Mouse (Mus musculus) forebrain, embryonic 10.5 days (tissue): Measurements from ENCODE around the gene Prr5l. TPM values are rescaled to one million over a fixed set of nuclear protein-coding genes. Genes with fewer than 3 reads are reported as not detected.

Source experiments
- DNase-seq: peaks from one replicate; pipeline ENCODE4 v3.0.0-alpha.2; 2017; ENCODE audit warnings: low spot score; ENCODE audit errors: extremely low spot score
- H3K27ac ChIP-seq: fragments of 300-500 bp; sonication (generic); 2 replicates; pipeline ENCODE4 v1.5.1; 2016; ENCODE audit warnings: mild to moderate bottlenecking
- H3K27me3 ChIP-seq: fragments of 300-500 bp; sonication (generic); 2 replicates; pipeline ENCODE4 v1.6.1; 2016; ENCODE audit warnings: mild to moderate bottlenecking; ENCODE audit not compliant: poor library complexity, severe bottlenecking
- H3K36me3 ChIP-seq: fragments of 300-500 bp; sonication (generic); replicated peaks from 2 replicates; pipeline ENCODE4 v1.6.1; 2016; ENCODE audit warnings: mild to moderate bottlenecking, moderate library complexity
- H3K4me1 ChIP-seq: fragments of 300-500 bp; sonication (generic); 2 replicates; pipeline ENCODE4 v1.6.1; 2016
- H3K4me3 ChIP-seq: fragments of 300-500 bp; sonication (generic); 2 replicates; pipeline ENCODE4 v1.5.1; 2016; ENCODE audit warnings: mild to moderate bottlenecking, moderate library complexity
- H3K9me3 ChIP-seq: fragments of 300-500 bp; sonication (generic); 2 replicates; pipeline ENCODE4 v1.6.1; 2016; ENCODE audit warnings: mild to moderate bottlenecking, moderate library complexity
- WGBS: fragments of 180-500 bp; shearing (Covaris S2); methylation state at CpG from one replicate; pipeline ENCODE4 v1.1.7; 2016; 5-methylcytosine and 5-hydroxymethylcytosine counted together
- polyA plus RNA-seq: library from polyadenylated mRNA; unstranded; fragments of >200 nt; fragmentation: Nextera tagmentation; extraction: Ambion mirVana; gene quantifications from 2 replicates; pipeline ENCODE4 v1.2.1, GENCODE M21; 2016

Prr5l gene
- polyA plus RNA-seq, 1 experiment from 2014 or later: 25.4 TPM

DNA sequence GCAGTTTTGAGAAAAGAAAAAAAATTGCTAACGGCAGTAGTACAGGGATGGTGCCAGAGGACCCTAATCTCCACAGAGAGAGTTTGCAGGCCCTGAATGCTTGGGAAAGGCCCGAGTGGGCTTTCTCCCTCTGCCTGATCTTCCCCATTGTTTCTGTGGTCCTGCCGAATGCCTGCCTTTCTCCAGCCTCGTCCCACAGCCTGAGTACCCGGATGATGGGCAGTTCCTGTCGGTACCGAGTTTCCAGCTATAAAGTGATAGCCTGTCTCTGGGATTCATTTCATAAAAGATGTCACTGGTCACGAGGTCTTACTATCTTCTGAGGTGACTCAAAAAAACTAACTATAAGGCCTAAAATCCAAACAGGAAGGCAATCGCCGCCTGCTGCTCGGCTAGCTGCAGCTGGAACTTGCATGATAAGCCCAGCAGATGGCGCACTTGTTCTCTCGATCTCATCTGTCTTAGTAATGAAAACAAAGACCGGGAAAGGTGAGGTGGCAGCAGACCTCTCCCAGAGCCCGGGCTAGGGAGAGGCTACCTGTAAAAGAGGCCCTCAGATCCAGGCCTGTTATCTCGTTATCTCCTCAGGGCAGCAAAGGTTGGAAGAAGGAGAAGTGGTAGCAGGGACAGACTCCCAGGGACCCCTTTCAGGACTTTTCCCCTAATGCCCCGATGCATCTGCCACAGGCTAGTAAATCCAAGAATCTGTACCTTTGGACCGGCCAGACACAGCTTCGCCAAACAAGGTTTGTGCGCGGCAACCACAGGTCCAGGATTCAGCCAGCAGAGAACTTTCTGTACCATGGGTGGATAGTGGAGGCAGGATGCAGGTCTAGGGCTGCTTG lies 22.9 kb upstream of the Prr5l start:
- DNase-seq: peak; percentile 85
- Histone ChIP-seq H3K9me3 (no peaks in the 10 kb centered on the region), H3K36me3 (peaks cover 17% of the 10 kb centered on the region; the same call in 1 of the 2 replicates), H3K27me3 (no peaks in the 10 kb centered on the region), H3K4me1 (peaks cover 38% of the 10 kb centered on the region), H3K4me3 (peak overlapping the region; percentile 32), H3K27ac (peak overlapping the region; percentile 79)
- WGBS: 25% methylated on average over 21 of the region's 21 CpGs

DNA sequence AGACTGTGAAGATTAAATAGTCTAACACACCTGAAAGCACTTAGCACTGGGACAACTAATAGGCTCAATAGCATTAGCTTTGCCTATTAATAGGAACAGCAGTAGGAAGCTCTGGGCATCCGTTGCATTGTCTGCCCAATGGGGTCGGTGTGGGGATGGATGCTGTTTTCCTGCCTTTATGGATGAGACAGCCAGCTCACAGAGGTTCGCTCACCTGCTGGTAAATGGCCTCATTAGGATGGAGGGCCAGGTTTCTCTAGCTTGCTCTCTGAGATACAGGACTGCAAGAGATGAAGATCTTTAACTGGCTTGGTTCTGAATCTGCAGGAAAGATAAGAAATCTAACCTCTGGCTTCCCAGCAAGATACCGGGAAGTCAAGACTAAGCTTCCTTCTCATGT lies 19.4 kb upstream of the Prr5l start:
- Histone ChIP-seq H3K27me3 (no peaks in the 10 kb centered on the region), H3K27ac (no peak overlapping the region), H3K4me1 (peaks cover 20% of the 10 kb centered on the region), H3K9me3 (no peaks in the 10 kb centered on the region), H3K4me3 (no peak overlapping the region), H3K36me3 (peaks cover 20% of the 10 kb centered on the region; the same call in 1 of the 2 replicates)
- no peak for DNase-seq
- WGBS: 86% methylated on average over 4 of the region's 4 CpGs

DNA sequence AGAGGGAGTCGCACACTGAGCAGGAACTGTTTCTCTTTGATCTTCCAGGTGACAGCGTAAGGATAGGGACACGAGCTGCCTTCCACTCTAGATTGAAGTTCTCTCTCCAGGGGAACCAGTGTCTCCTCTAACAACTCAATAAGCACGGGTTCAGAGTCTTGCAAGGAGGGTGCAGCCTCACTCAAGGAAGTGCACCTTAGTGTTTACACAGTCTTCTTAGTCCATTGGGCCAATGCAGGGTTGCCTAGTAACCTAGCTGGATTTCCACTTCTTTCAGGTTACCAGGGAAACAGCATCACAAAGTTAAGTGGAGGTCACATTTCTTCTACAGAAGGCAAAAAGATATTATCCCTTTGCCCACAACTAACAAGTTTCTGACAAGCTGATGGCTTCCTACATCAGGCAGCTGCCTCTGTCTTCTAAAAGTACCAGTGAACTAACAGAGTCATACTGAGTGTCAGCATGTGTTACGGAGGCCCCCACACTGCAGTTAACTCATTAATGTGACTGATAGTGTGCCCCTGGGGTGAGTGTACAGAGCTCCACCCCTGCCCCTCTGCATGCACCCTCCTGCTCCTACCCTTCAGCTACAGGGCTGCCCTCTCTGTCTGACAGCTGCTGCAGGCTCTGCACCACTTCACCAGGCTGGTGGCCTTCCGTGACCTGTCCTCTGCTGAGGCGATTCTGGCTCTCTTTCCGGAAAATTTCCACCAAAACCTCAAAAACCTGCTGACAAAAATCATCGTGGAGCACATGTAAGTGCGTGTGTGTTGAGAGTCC lies 13.8 kb upstream of the Prr5l start:
- Histone ChIP-seq H3K36me3 (peaks cover 38% of the 10 kb centered on the region), H3K4me3 (no peak overlapping the region), H3K27ac (no peak overlapping the region), H3K9me3 (no peaks in the 10 kb centered on the region), H3K4me1 (peaks cover 11% of the 10 kb centered on the region), H3K27me3 (no peaks in the 10 kb centered on the region)
- 87% methylated on average over 10 of the region's 10 CpGs for WGBS
- DNase-seq: no peak

DNA sequence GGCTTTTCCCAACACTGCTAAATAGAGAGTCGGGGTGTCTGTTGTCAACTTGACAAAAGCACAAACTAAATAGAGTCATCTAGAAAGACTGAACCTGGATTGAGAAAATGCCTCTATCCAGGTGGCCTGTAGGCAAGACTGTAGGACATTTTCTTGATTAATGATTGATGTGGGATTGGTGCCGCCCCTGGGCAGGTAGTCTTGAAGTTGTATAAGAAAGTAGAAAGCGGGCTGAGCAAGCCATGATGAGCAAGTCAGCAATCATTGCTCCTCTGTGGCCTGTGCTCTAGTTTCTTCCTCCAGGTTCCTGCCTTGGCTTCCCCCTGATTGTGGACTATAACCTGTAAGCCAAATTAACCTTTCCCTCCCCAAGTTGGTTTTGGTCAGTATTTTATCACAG lies 11.3 kb upstream of the Prr5l start:
- no peak for DNase-seq
- no peak overlapping the region for H3K27ac ChIP-seq
- peaks cover 23% of the 10 kb centered on the region for H3K36me3 ChIP-seq
- H3K4me1 ChIP-seq: peaks cover 11% of the 10 kb centered on the region
- no peak overlapping the region for H3K4me3 ChIP-seq
- no peaks in the 10 kb centered on the region for H3K9me3 ChIP-seq
- H3K27me3 ChIP-seq: no peaks in the 10 kb centered on the region
- 94% methylated on average over 3 of the region's 3 CpGs for WGBS

DNA sequence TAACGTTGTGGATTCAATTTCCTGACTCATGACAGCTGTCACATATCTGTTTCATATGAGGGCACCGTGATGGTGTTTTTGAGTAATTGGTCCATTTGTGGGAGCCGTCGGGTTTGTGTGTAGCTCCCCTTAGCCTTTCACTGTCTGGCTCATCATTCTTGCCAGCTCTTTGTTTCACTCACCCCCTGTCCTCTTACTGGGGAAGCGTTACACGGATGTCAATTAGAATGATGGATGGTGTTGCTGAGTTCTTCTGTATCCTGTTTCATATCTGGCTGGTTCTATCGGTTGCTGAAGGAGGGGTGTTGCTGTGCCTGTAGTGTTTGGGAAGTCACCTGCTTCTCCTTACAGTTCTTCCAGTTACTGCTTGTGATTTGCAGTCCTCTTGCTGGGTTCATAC lies 8.3 kb upstream of the Prr5l start:
- DNase-seq: no peak
- Histone ChIP-seq H3K4me3 (no peak overlapping the region), H3K27ac (no peak overlapping the region), H3K9me3 (no peaks in the 10 kb centered on the region), H3K36me3 (peaks cover 12% of the 10 kb centered on the region), H3K27me3 (no peaks in the 10 kb centered on the region), H3K4me1 (peaks cover 12% of the 10 kb centered on the region)
- WGBS: 86% methylated on average over 7 of the region's 7 CpGs

DNA sequence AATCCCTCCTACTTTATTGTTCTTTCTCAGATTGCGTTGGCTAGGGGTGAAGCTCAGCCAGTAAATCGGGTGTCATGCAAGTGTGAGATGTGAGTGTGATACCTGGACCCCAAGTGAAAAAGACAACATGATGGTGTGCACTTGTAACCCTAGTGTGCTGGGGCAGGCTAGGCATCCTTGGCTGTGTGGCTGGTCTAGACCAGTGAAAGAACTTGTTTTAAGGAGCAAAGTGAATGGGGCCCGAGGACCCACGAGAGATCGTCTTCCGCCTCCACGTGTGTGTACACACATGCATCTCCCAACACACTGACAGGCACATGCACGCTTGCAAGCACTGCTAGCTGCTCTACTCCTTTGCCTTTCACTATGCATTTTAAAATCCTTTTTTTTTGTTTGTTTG lies 6.1 kb upstream of the Prr5l start:
- WGBS: 95% methylated on average over 8 of the region's 8 CpGs
- Histone ChIP-seq H3K4me3 (no peak overlapping the region), H3K27ac (no peak overlapping the region), H3K9me3 (no peaks in the 10 kb centered on the region), H3K4me1 (peaks cover 15% of the 10 kb centered on the region), H3K27me3 (no peaks in the 10 kb centered on the region), H3K36me3 (no peaks in the 10 kb centered on the region)
- DNase-seq: no peak

DNA sequence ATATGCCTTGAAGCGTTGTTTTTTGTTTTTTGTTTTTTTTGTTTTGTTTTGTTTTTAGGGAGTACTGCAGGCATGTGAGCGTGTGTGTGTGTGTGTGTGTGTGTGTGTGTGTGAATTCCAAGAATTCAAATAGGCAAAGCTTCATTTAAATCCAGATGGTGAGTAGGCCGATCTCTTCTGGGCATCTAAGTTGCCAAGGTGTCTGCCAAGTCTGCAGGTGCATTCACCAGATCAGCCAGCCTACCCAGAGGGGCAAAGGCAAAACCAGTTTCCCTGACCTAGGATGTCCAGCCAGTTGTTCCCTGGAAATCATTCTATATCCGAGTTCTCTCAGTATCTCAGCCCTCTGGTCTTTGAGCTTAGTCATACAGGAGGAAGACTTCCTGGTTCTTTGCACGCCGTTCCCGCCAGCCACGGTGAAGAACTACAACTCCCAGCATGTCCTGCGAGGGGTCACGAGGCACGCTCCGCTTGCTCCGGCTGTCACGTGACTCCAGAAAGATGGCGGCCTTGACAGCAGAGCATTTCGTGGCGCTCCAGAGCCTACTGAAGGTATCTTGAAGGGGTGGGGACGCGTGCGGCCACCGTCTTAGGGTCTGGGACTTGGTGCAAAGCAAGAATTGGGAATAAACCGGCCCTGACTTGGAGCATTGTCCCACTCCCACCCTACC lies 3.1 kb upstream of the Prr5l start, which contains the start of gene Commd9:
TSS of gene Commd9 (plus strand) at position 480 of the 671 bp plus-strand sequence.
- Histone ChIP-seq H3K4me3 (peak within 1 kb of the TSS; percentile 71), H3K27ac (peak within 1 kb of the TSS; percentile 86), H3K9me3 (no peaks in the 10 kb centered on the region), H3K27me3 (no peaks in the 10 kb centered on the region), H3K4me1 (peaks cover 15% of the 10 kb centered on the region), H3K36me3 (no peaks in the 10 kb centered on the region)
- WGBS: 13% methylated on average over 22 of the region's 22 CpGs
- peak; percentile 94 for DNase-seq

DNA sequence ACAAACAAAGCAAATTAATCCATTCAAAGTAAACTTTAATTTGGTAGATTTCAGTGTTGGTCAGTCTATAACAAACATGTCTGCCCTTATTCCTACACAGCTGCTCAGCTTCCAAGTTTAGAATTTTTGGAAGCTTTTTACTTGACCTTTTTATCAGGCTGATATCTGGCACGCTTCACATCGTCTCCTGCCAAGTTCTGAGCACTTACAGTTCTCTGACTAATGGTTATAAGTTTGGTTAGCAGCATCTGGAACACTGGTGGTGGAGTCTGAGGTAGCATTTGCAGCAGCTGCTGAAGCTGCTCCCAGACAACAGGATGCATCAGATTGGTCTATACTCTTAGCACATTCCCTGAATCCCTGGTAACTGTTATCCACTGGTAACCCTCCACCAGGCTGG lies 1.5 kb upstream of the Prr5l start:
- Histone ChIP-seq H3K4me3 (no peak overlapping the region), H3K36me3 (no peaks in the 10 kb centered on the region), H3K27ac (no peak overlapping the region), H3K27me3 (peaks cover 6% of the 10 kb centered on the region; the same call in 1 of the 2 replicates), H3K4me1 (peaks cover 15% of the 10 kb centered on the region), H3K9me3 (no peaks in the 10 kb centered on the region)
- 93% methylated on average over 2 of the region's 2 CpGs for WGBS
- no peak for DNase-seq

DNA sequence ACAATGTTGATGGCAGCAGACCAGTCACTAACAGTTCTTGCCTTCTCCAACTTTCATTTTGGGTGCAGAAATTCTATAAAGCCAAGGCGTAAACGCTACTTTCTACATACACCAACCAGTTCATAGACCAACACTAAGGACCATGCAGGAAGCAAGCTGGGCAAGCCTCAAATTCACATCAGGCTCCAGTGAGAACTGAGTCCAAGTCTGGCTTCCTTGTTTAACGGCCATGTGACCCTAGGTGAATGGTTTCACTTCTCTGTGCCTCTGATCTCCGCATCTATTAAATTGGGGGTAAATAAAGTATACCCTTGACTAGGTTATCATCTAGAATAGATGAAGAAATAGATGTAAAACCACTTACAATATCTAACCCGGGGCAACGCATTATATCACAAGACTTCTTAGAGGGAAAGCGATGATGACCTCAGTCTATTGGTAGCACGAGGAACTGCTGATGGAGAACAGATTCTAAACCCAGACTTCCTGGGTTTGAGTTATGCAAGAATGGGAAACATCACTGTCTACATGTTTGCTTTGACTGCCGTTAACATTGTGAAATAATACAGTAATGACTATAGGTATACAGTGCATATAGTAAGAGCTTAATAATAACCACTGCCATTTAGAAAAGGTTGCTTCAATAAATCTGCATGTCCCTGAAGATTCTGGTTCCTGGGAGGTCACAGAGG lies 1.2 kb downstream of the Prr5l start:
- H3K9me3 ChIP-seq: no peaks in the 10 kb centered on the region
- no peak for DNase-seq
- H3K36me3 ChIP-seq: no peaks in the 10 kb centered on the region
- H3K4me1 ChIP-seq: peaks cover 8% of the 10 kb centered on the region
- H3K4me3 ChIP-seq: no peak overlapping the region
- peaks cover 10% of the 10 kb centered on the region; the same call in 1 of the 2 replicates for H3K27me3 ChIP-seq
- 91% methylated on average over 9 of the region's 9 CpGs for WGBS
- no peak overlapping the region for H3K27ac ChIP-seq

DNA sequence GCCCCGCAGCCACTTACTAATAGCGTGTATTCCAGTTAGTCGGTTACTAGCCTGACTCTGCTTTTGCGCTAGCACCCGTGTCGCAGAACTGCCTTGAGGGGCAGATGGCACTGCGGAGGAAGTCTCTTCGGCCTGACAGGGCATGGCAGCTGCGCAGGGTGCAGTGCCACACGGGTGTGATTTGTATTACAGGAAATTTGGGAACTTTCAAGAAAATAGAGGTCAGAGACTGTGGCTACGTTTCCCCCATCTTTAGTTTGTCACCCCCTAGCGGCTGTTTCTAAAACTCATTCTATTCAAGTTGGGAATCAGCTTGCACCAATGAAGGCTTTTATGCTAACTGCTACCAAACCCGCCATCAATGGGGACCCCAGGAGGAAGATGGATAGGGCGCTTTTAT lies 11.6 kb downstream of the Prr5l start:
- Histone ChIP-seq H3K9me3 (no peaks in the 10 kb centered on the region), H3K4me1 (peaks cover 3% of the 10 kb centered on the region; the same call in 1 of the 2 replicates), H3K27me3 (no peaks in the 10 kb centered on the region), H3K27ac (no peak overlapping the region), H3K36me3 (no peaks in the 10 kb centered on the region), H3K4me3 (peak overlapping the region; percentile 34)
- WGBS: 35% methylated on average over 14 of the region's 14 CpGs
- peak; percentile 36 for DNase-seq

DNA sequence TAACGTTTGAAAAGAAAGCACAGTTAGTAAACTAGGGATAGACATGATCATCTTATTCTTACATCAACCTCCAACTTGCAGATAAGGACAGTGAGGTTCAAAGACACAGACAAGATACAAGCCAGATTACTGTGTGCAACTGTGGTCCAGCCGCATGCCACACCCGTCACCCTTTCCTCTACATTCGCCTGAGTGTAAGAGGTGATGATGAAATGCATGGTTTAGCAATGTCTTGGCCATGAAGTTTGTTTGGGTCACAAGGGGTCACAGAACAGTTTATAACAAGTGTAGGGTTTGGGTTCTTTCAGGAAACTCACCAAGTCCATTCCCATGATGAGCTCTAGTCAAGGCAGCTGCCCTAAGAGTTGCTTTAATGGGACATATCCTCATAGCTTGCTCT lies 14.1 kb downstream of the Prr5l start:
- no peaks in the 10 kb centered on the region for H3K36me3 ChIP-seq
- H3K27ac ChIP-seq: no peak overlapping the region
- no peak for DNase-seq
- no peak overlapping the region for H3K4me3 ChIP-seq
- H3K27me3 ChIP-seq: no peaks in the 10 kb centered on the region
- 95% methylated on average over 4 of the region's 4 CpGs for WGBS
- H3K9me3 ChIP-seq: no peaks in the 10 kb centered on the region
- peaks cover 3% of the 10 kb centered on the region; the same call in 1 of the 2 replicates for H3K4me1 ChIP-seq
